Mouse (Mus musculus) hindbrain, embryonic 10.5 days (tissue): ENCODE measurements at regions not wholly inside any gene's neighbourhood (a gene's known extent, or its start where the extent isn't known, plus 50 kb on each side); places are given as distances from the start of the nearest gene placed in this dataset.

ENCODE experiments used
- DNase-seq: peaks from one replicate; pipeline ENCODE4 v3.0.0-alpha.2; 2017; ENCODE audit warnings: low spot score
- H3K27ac ChIP-seq: fragments of 300-500 bp; sonication (generic); 2 replicates; pipeline ENCODE4 v1.5.1; 2016; ENCODE audit warnings: mild to moderate bottlenecking, moderate library complexity
- H3K27me3 ChIP-seq: fragments of 300-500 bp; sonication (generic); 2 replicates; pipeline ENCODE4 v1.6.1; 2016; ENCODE audit warnings: mild to moderate bottlenecking; ENCODE audit not compliant: poor library complexity, insufficient read depth, severe bottlenecking
- H3K36me3 ChIP-seq: fragments of 300-500 bp; sonication (generic); 2 replicates; pipeline ENCODE4 v1.6.1; 2016; ENCODE audit warnings: mild to moderate bottlenecking, moderate library complexity
- H3K4me1 ChIP-seq: fragments of 300-500 bp; sonication (generic); replicated peaks from 2 replicates; pipeline ENCODE4 v1.6.1; 2016; ENCODE audit warnings: mild to moderate bottlenecking
- H3K4me3 ChIP-seq: fragments of 300-500 bp; sonication (generic); 2 replicates; pipeline ENCODE4 v1.5.1; 2016; ENCODE audit warnings: mild to moderate bottlenecking, moderate library complexity
- H3K9me3 ChIP-seq: fragments of 300-500 bp; sonication (generic); 2 replicates; pipeline ENCODE4 v1.6.1; 2016; ENCODE audit warnings: mild to moderate bottlenecking, moderate library complexity
- WGBS: fragments of 180-500 bp; shearing (Covaris S2); methylation state at CpG from one replicate; pipeline ENCODE4 v1.1.7; 2016; 5-methylcytosine and 5-hydroxymethylcytosine counted together

GRCm38 (mm10) chr14:46454500-46454899 is 64.0 kb upstream of the Bmp4 start:
- 74% methylated on average over 6 of the region's 6 CpGs for WGBS
- Histone ChIP-seq H3K4me1 (no peaks in the 10 kb centered on the region), H3K36me3 (no peaks in the 10 kb centered on the region), H3K9me3 (no peaks in the 10 kb centered on the region), H3K27ac (no peak overlapping the region), H3K27me3 (no peaks in the 10 kb centered on the region), H3K4me3 (no peak overlapping the region)
- DNase-seq: no peak

GRCm38 (mm10) chr14:46441696-46442095 is 51.2 kb upstream of the Bmp4 start:
- no peaks in the 10 kb centered on the region for H3K36me3 ChIP-seq
- no peak overlapping the region for H3K4me3 ChIP-seq
- DNase-seq: no peak
- H3K9me3 ChIP-seq: no peaks in the 10 kb centered on the region
- H3K27me3 ChIP-seq: no peaks in the 10 kb centered on the region
- WGBS: 92% methylated on average over 6 of the region's 6 CpGs
- no peak overlapping the region for H3K27ac ChIP-seq
- peaks cover 5% of the 10 kb centered on the region for H3K4me1 ChIP-seq
